Mouse (Mus musculus): Measurements from ENCODE around the gene Gm17349.

The Gm17349 gene

GRCm38 (mm10) chr15:99663964-99664599, 41.2 kb downstream of the Gm17349 start:
- DNase-seq (ENCODE audit: low read depth, low spot score), result no peak

- DNase-seq (ENCODE audit: low read depth, low spot score), result no peak
Observed at GRCm38 (mm10) chr15:99662371-99662770, 42.9 kb downstream of the Gm17349 start.

- DNase-seq (ENCODE audit: low read depth, low spot score), result no peak
Observed at GRCm38 (mm10) chr15:99661121-99661830, 44.0 kb downstream of the Gm17349 start.

GRCm38 (mm10) chr15:99658437-99658836, 46.9 kb downstream of the Gm17349 start:
- no peak for DNase-seq (ENCODE audit: low read depth, low spot score)

GRCm38 (mm10) chr15:99655956-99656355, 49.3 kb downstream of the Gm17349 start:
- DNase-seq (ENCODE audit: low read depth, low spot score), result no peak

GRCm38 (mm10) chr15:99653876-99654275, 51.4 kb downstream of the Gm17349 start:
- no peak for DNase-seq (ENCODE audit: low read depth, low spot score)

GRCm38 (mm10) chr15:99653291-99653690, 52.0 kb downstream of the Gm17349 start:
- DNase-seq (ENCODE audit: low read depth, low spot score), result no peak

Measured in skeletal muscle tissue, adult 2 months (tissue).